Mouse (Mus musculus): Measurements from ENCODE around the gene Misp.

Misp gene

GRCm38 (mm10) chr10:79822372-79822771 lies 1.6 kb downstream of the Misp start:
- no peak for ATAC-seq (ENCODE audit: low TSS enrichment)

- no peak for ATAC-seq (ENCODE audit: low TSS enrichment)
Measured at GRCm38 (mm10) chr10:79823011-79823410, 2.2 kb downstream of the Misp start.

GRCm38 (mm10) chr10:79824413-79824812 lies 3.6 kb downstream of the Misp start:
- ATAC-seq (ENCODE audit: low TSS enrichment) = no peak

- ATAC-seq (ENCODE audit: low TSS enrichment) = no peak
Measured at GRCm38 (mm10) chr10:79831583-79831982, 10.8 kb downstream of the Misp start.

GRCm38 (mm10) chr10:79832026-79832785 lies 11.4 kb downstream of the Misp start:
- ATAC-seq (ENCODE audit: low TSS enrichment) = no peak

GRCm38 (mm10) chr10:79832786-79833181 lies 12.0 kb downstream of the Misp start:
- no peak for ATAC-seq (ENCODE audit: low TSS enrichment)

- peak; percentile 86 for ATAC-seq (ENCODE audit: low TSS enrichment)
Measured at GRCm38 (mm10) chr10:79834769-79835398, 14.1 kb downstream of the Misp start.

- no peak for ATAC-seq (ENCODE audit: low TSS enrichment)
Measured at GRCm38 (mm10) chr10:79836918-79837317, 16.1 kb downstream of the Misp start.

GRCm38 (mm10) chr10:79838151-79838550 lies 17.4 kb downstream of the Misp start:
- ATAC-seq (ENCODE audit: low TSS enrichment) = no peak

- ATAC-seq (ENCODE audit: low TSS enrichment) = no peak; the same call in 1 of the 2 replicates
Measured at GRCm38 (mm10) chr10:79840091-79840490, 19.3 kb downstream of the Misp start.

GRCm38 (mm10) chr10:79840644-79841551 lies 20.1 kb downstream of the Misp start:
- peak; percentile 98 for ATAC-seq (ENCODE audit: low TSS enrichment)

GRCm38 (mm10) chr10:79842322-79842721 lies 21.5 kb downstream of the Misp start:
- ATAC-seq (ENCODE audit: low TSS enrichment) = no peak

- ATAC-seq (ENCODE audit: low TSS enrichment) = no peak
Measured at GRCm38 (mm10) chr10:79843476-79843875, 22.7 kb downstream of the Misp start.

- no peak for ATAC-seq (ENCODE audit: low TSS enrichment)
Measured at GRCm38 (mm10) chr10:79846553-79846952, 25.8 kb downstream of the Misp start.

- no peak for ATAC-seq (ENCODE audit: low TSS enrichment)
Measured at GRCm38 (mm10) chr10:79849941-79850628, 29.3 kb downstream of the Misp start.

- ATAC-seq (ENCODE audit: low TSS enrichment) = no peak
Measured at GRCm38 (mm10) chr10:79851653-79852052, 30.9 kb downstream of the Misp start.

- no peak for ATAC-seq (ENCODE audit: low TSS enrichment)
Measured at GRCm38 (mm10) chr10:79852107-79852789, 31.5 kb downstream of the Misp start.

GRCm38 (mm10) chr10:79852827-79853226 lies 32.0 kb downstream of the Misp start:
- ATAC-seq (ENCODE audit: low TSS enrichment) = no peak

- ATAC-seq (ENCODE audit: low TSS enrichment) = 0 out of 2 replicates have a peak, but pooled peaks have one; percentile 2
Measured at GRCm38 (mm10) chr10:79853392-79853791, 32.6 kb downstream of the Misp start.

GRCm38 (mm10) chr10:79853860-79854795 lies 33.3 kb downstream of the Misp start, which contains the start of gene Ptbp1:
Gene Ptbp1 (plus strand): TSS chr10:79854427.
- ATAC-seq (ENCODE audit: low TSS enrichment) = peak; percentile 86

All from frontal cortex, adult (tissue).